Mouse (Mus musculus) neural tube, embryonic 14.5 days (tissue): ENCODE measurements at regions not wholly inside any gene's neighbourhood (a gene's known extent, or its start where the extent isn't known, plus 50 kb on each side); places are given as distances from the start of the nearest gene placed in this dataset.

ENCODE experiments used
- ATAC-seq: fragments of 200-750 bp; cut with Nextera tagmentation; 2 replicates; pipeline ENCODE4 v1.8.0; 2017; ENCODE audit warnings: low read depth, mild to moderate bottlenecking, moderate TSS enrichment, moderate library complexity
- H3K27ac ChIP-seq: fragments of 300-500 bp; sonication (generic); 2 replicates; pipeline ENCODE4 v1.5.1; 2014; ENCODE audit warnings: low read depth, mild to moderate bottlenecking, control low read depth, low read length, moderate library complexity, mixed read lengths
- H3K27me3 ChIP-seq: fragments of 300-500 bp; sonication (generic); 2 replicates; pipeline ENCODE4 v1.6.1; 2014; ENCODE audit warnings: low read length; ENCODE audit not compliant: control insufficient read depth, insufficient read depth
- H3K36me3 ChIP-seq: fragments of 300-500 bp; sonication (generic); 2 replicates; pipeline ENCODE4 v1.6.1; 2014; ENCODE audit warnings: low read length, mixed read lengths; ENCODE audit not compliant: control insufficient read depth, insufficient read depth
- H3K4me1 ChIP-seq: fragments of 300-500 bp; sonication (generic); 2 replicates; pipeline ENCODE4 v1.6.1; 2014; ENCODE audit warnings: low read length; ENCODE audit not compliant: control insufficient read depth, insufficient read depth
- H3K4me2 ChIP-seq: fragments of 300-500 bp; sonication (generic); 2 replicates; pipeline ENCODE4 v1.6.1; 2014; ENCODE audit warnings: mild to moderate bottlenecking, low read depth, low read length, control low read depth
- H3K4me3 ChIP-seq: fragments of 300-500 bp; sonication (generic); 2 replicates; pipeline ENCODE4 v1.5.1; 2014; ENCODE audit warnings: low read depth, low read length, control low read depth, mixed read lengths
- H3K9ac ChIP-seq: fragments of 300-500 bp; sonication (generic); replicated peaks from 2 replicates; pipeline ENCODE4 v1.6.1; 2014; ENCODE audit warnings: low read depth, mild to moderate bottlenecking, control low read depth, low read length, mixed read lengths
- H3K9me3 ChIP-seq: fragments of 300-500 bp; sonication (generic); 2 replicates; pipeline ENCODE4 v1.6.1; 2016; ENCODE audit warnings: low read length; ENCODE audit not compliant: control insufficient read depth
- WGBS: fragments of 180-500 bp; shearing (Covaris S2); extraction: QIAGEN DNeasy Blood & Tissue Kit; methylation state at CpG from one replicate; pipeline ENCODE4 v1.1.7; 2014; 5-methylcytosine and 5-hydroxymethylcytosine counted together

GRCm38 (mm10) chr8:88972993-88973690 lies 70.8 kb downstream of the Sall1 start:
- H3K9me3 ChIP-seq, result no peaks in the 10 kb centered on the region
- no peak overlapping the region for H3K4me2 ChIP-seq
- H3K27ac ChIP-seq, result no peak overlapping the region
- 37% methylated on average over 15 of the region's 15 CpGs for WGBS
- H3K4me3 ChIP-seq, result no peak overlapping the region
- no peak overlapping the region for H3K9ac ChIP-seq
- ATAC-seq, result no peak
- no peaks in the 10 kb centered on the region for H3K36me3 ChIP-seq
- no peaks in the 10 kb centered on the region for H3K27me3 ChIP-seq
- H3K4me1 ChIP-seq, result no peaks in the 10 kb centered on the region

- no peak for ATAC-seq
- Histone ChIP-seq H3K4me3 (no peak overlapping the region), H3K27me3 (no peaks in the 10 kb centered on the region), H3K4me2 (no peak overlapping the region), H3K9ac (no peak overlapping the region), H3K9me3 (no peaks in the 10 kb centered on the region), H3K36me3 (no peaks in the 10 kb centered on the region), H3K4me1 (no peaks in the 10 kb centered on the region), H3K27ac (no peak overlapping the region)
These were observed 85.1 kb downstream of the Sall1 start for GRCm38 (mm10) chr8:88958843-88959242.

- Histone ChIP-seq H3K27me3 (no peaks in the 10 kb centered on the region), H3K36me3 (no peaks in the 10 kb centered on the region), H3K9ac (no peak overlapping the region), H3K4me2 (no peak overlapping the region), H3K27ac (no peak overlapping the region), H3K4me1 (no peaks in the 10 kb centered on the region), H3K4me3 (no peak overlapping the region), H3K9me3 (no peaks in the 10 kb centered on the region)
- no peak for ATAC-seq
- WGBS, result 29% methylated on average over 2 of the region's 2 CpGs
These were observed 90.8 kb downstream of the Sall1 start for GRCm38 (mm10) chr8:88953178-88953577.

GRCm38 (mm10) chr8:88951829-88952155 lies 92.2 kb downstream of the Sall1 start:
- no peak for ATAC-seq
- Histone ChIP-seq H3K9me3 (no peaks in the 10 kb centered on the region), H3K27me3 (no peaks in the 10 kb centered on the region), H3K4me3 (no peak overlapping the region), H3K4me1 (no peaks in the 10 kb centered on the region), H3K27ac (no peak overlapping the region), H3K4me2 (no peak overlapping the region), H3K36me3 (no peaks in the 10 kb centered on the region), H3K9ac (no peak overlapping the region)
- WGBS, result 93% methylated on average over 7 of the region's 7 CpGs

- WGBS, result 91% methylated on average over 16 of the region's 16 CpGs
- no peak overlapping the region for H3K4me3 ChIP-seq
- no peak overlapping the region for H3K27ac ChIP-seq
- no peak overlapping the region for H3K4me2 ChIP-seq
- H3K36me3 ChIP-seq, result no peaks in the 10 kb centered on the region
- no peak overlapping the region for H3K9ac ChIP-seq
- H3K4me1 ChIP-seq, result no peaks in the 10 kb centered on the region
- no peaks in the 10 kb centered on the region for H3K9me3 ChIP-seq
- ATAC-seq, result no peak
- no peaks in the 10 kb centered on the region for H3K27me3 ChIP-seq
These were observed 92.7 kb downstream of the Sall1 start for GRCm38 (mm10) chr8:88951145-88951828.

GRCm38 (mm10) chr8:88949975-88950374 lies 94.0 kb downstream of the Sall1 start:
- Histone ChIP-seq H3K9me3 (no peaks in the 10 kb centered on the region), H3K4me1 (no peaks in the 10 kb centered on the region), H3K27ac (no peak overlapping the region), H3K4me3 (no peak overlapping the region), H3K4me2 (no peak overlapping the region), H3K9ac (no peak overlapping the region), H3K36me3 (no peaks in the 10 kb centered on the region), H3K27me3 (no peaks in the 10 kb centered on the region)
- ATAC-seq, result no peak
- 96% methylated on average over 6 of the region's 6 CpGs for WGBS

GRCm38 (mm10) chr8:88948981-88949380 lies 95.0 kb downstream of the Sall1 start:
- no peaks in the 10 kb centered on the region for H3K27me3 ChIP-seq
- no peak overlapping the region for H3K4me2 ChIP-seq
- H3K9ac ChIP-seq, result no peak overlapping the region
- ATAC-seq, result no peak
- no peak overlapping the region for H3K4me3 ChIP-seq
- no peak overlapping the region for H3K27ac ChIP-seq
- H3K9me3 ChIP-seq, result no peaks in the 10 kb centered on the region
- 81% methylated on average over 16 of the region's 16 CpGs for WGBS
- no peaks in the 10 kb centered on the region for H3K4me1 ChIP-seq
- H3K36me3 ChIP-seq, result no peaks in the 10 kb centered on the region

GRCm38 (mm10) chr8:88948328-88948727 lies 95.6 kb downstream of the Sall1 start:
- no peak for ATAC-seq
- WGBS, result 78% methylated on average over 6 of the region's 6 CpGs
- Histone ChIP-seq H3K9ac (no peak overlapping the region), H3K27ac (no peak overlapping the region), H3K27me3 (no peaks in the 10 kb centered on the region), H3K4me1 (no peaks in the 10 kb centered on the region), H3K9me3 (no peaks in the 10 kb centered on the region), H3K4me3 (no peak overlapping the region), H3K4me2 (no peak overlapping the region), H3K36me3 (no peaks in the 10 kb centered on the region)

GRCm38 (mm10) chr8:88947384-88947783 lies 96.6 kb downstream of the Sall1 start:
- Histone ChIP-seq H3K27ac (no peak overlapping the region), H3K4me3 (no peak overlapping the region), H3K9ac (no peak overlapping the region), H3K4me1 (no peaks in the 10 kb centered on the region), H3K36me3 (no peaks in the 10 kb centered on the region), H3K9me3 (no peaks in the 10 kb centered on the region), H3K27me3 (no peaks in the 10 kb centered on the region), H3K4me2 (no peak overlapping the region)
- 69% methylated on average over 3 of the region's 3 CpGs for WGBS
- ATAC-seq, result no peak
